Mouse (Mus musculus): ENCODE results near the gene Vmn2r58. TPM values are rescaled to one million over a fixed set of nuclear protein-coding genes. Genes with fewer than 3 reads are reported as not detected.
"Not testable (repeated sequence)": the region's sequence is repeated elsewhere in the genome, so short reads cannot be mapped to it uniquely, and the experiment has no call there.

The Vmn2r58 gene
- polyA plus RNA-seq (2015; fragmentation: Nextera tagmentation; extraction: Ambion mirVana) = not detected in 2 replicates

GRCm38 (mm10) chr7:41872612-41873011, at the start of gene Vmn2r58:
Vmn2r58 (minus strand) TSS chr7:41872712.
- 58% methylated on average over 5 of the region's 5 CpGs for WGBS (ENCODE audit: insufficient replicate concordance)
- not testable (repeated sequence) for H3K36me3 ChIP-seq (replicated peaks; ENCODE audit: insufficient read depth, low read length); H3K4me3 ChIP-seq (ENCODE audit: low read depth, low read length); H3K9me3 ChIP-seq (ENCODE audit: low read length); DNase-seq; H3K9ac ChIP-seq (replicated peaks); ATAC-seq; H3K27ac ChIP-seq (ENCODE audit: low read depth); H3K4me2 ChIP-seq (ENCODE audit: low read depth, low read length); H3K27me3 ChIP-seq (ENCODE audit: insufficient read depth, low read length); H3K4me1 ChIP-seq (ENCODE audit: insufficient read depth)

Other genes with a start within 250 kb of the Vmn2r58 start
- gene Zfp788, start 239.5 kb downstream of the Vmn2r58 start, polyA plus RNA-seq (2015; fragmentation: Nextera tagmentation; extraction: Ambion mirVana) = 1.2 and 1.4 TPM in 2 replicates
- not detected in 2 replicates for gene Vmn2r59, start 186.3 kb upstream of the Vmn2r58 start, polyA plus RNA-seq (2015; fragmentation: Nextera tagmentation; extraction: Ambion mirVana)
- gene Vmn2r60, start 235.1 kb upstream of the Vmn2r58 start, polyA plus RNA-seq (2015; fragmentation: Nextera tagmentation; extraction: Ambion mirVana) = not detected in 2 replicates